Mouse (Mus musculus) lung, embryonic 14.5 days (tissue): Measurements from ENCODE around the gene Vmn2r4. TPM values are rescaled to one million over a fixed set of nuclear protein-coding genes. Genes with fewer than 3 reads are reported as not detected.
"Not testable (repeated sequence)": the region's sequence is repeated elsewhere in the genome, so short reads cannot be mapped to it uniquely, and the experiment has no call there.

Experiments used
- ATAC-seq: fragments of 200-750 bp; cut with Nextera tagmentation; 2 replicates; pipeline ENCODE4 v1.8.0; 2017; ENCODE audit warnings: mild to moderate bottlenecking, moderate TSS enrichment, moderate library complexity; ENCODE audit not compliant: insufficient read depth
- DNase-seq: peaks from one replicate; pipeline ENCODE4 v3.0.0-alpha.2; 2015
- H3K27ac ChIP-seq: fragments of 300-500 bp; sonication (generic); 2 replicates; pipeline ENCODE4 v1.5.1; 2014; ENCODE audit warnings: low read depth, mild to moderate bottlenecking, moderate library complexity
- H3K27me3 ChIP-seq: fragments of 300-500 bp; sonication (generic); 2 replicates; pipeline ENCODE4 v1.6.1; 2014; ENCODE audit warnings: low read length, control low read depth; ENCODE audit not compliant: insufficient read depth
- H3K36me3 ChIP-seq: fragments of 300-500 bp; sonication (generic); 2 replicates; pipeline ENCODE4 v1.6.1; 2014; ENCODE audit warnings: control low read depth; ENCODE audit not compliant: insufficient read depth
- H3K4me1 ChIP-seq: fragments of 300-500 bp; sonication (generic); 2 replicates; pipeline ENCODE4 v1.6.1; 2014; ENCODE audit warnings: antibody characterized with exemption, control low read depth; ENCODE audit not compliant: insufficient read depth
- H3K4me2 ChIP-seq: fragments of 300-500 bp; sonication (generic); 2 replicates; pipeline ENCODE4 v1.6.1; 2014; ENCODE audit warnings: mild to moderate bottlenecking
- H3K4me3 ChIP-seq: fragments of 300-500 bp; sonication (generic); 2 replicates; pipeline ENCODE4 v1.5.1; 2014; ENCODE audit warnings: low read depth, low read length
- H3K9ac ChIP-seq: fragments of 300-500 bp; sonication (generic); 2 replicates; pipeline ENCODE4 v1.6.1; 2014
- H3K9me3 ChIP-seq: fragments of 300-500 bp; sonication (generic); 2 replicates; pipeline ENCODE4 v1.6.1; 2016; ENCODE audit warnings: low read depth, low read length, control low read depth
- CTCF ChIP-seq: IDR thresholded peaks from 2 replicates; pipeline ENCODE4 v1.5.1; 2016; ENCODE audit warnings: antibody characterized with exemption, low read depth
- WGBS: fragments of 180-500 bp; shearing (Covaris S2); extraction: QIAGEN DNeasy Blood & Tissue Kit; methylation state at CpG from one replicate; pipeline ENCODE4 v1.1.7; 2014; 5-methylcytosine and 5-hydroxymethylcytosine counted together
- polyA plus RNA-seq: library from polyadenylated mRNA; unstranded; fragments of >200 nt; fragmentation: Nextera tagmentation; extraction: Ambion mirVana; gene quantifications from 2 replicates; pipeline ENCODE4 v1.2.1, GENCODE M21; 2014

Vmn2r4 gene
- not detected in 2 replicates for polyA plus RNA-seq

DNA sequence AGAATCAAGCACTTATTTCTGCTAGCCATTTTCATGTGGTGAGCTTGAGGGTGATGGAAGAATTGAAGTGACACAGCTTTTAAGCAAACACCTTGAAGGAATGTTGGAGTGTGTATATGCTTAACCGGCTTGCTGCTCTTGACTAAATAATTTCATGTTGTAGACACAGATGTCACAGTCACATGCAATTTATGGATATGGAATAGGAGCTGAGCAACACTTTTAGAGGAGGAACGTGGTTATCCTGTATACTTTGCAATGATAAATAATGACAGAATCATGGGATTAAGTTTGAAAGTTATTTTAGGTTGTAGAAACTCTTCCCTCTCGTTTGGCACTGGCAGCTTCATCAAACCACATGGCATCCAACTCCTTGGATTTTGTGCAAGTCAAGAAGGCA is at the start of gene Vmn2r4:
Gene Vmn2r4, minus strand, starts transcription at position 101 of the 400 bp plus-strand sequence.
- DNase-seq, H3K27me3 ChIP-seq, H3K36me3 ChIP-seq, H3K4me1 ChIP-seq, ATAC-seq, H3K4me2 ChIP-seq, H3K27ac ChIP-seq, H3K9me3 ChIP-seq, H3K9ac ChIP-seq, H3K4me3 ChIP-seq: not testable (repeated sequence)
- 42% methylated on average over 3 of the region's 3 CpGs for WGBS

- H3K9ac ChIP-seq, ATAC-seq, H3K9me3 ChIP-seq, H3K4me1 ChIP-seq, H3K4me3 ChIP-seq, H3K27me3 ChIP-seq, H3K27ac ChIP-seq, DNase-seq, H3K36me3 ChIP-seq, H3K4me2 ChIP-seq: not testable (repeated sequence)
- 82% methylated on average over 7 of the region's 7 CpGs for WGBS
These were observed 19.1 kb upstream of the Vmn2r4 start for GRCm38 (mm10) chr3:64434261-64434660.

GRCm38 (mm10) chr3:64428117-64428798 is 13.1 kb upstream of the Vmn2r4 start:
- H3K4me3 ChIP-seq, H3K9me3 ChIP-seq, H3K36me3 ChIP-seq, H3K27ac ChIP-seq, H3K27me3 ChIP-seq, H3K4me2 ChIP-seq, H3K4me1 ChIP-seq, H3K9ac ChIP-seq, ATAC-seq, DNase-seq: not testable (repeated sequence)
- WGBS = 94% methylated on average over 6 of the region's 6 CpGs

DNA sequence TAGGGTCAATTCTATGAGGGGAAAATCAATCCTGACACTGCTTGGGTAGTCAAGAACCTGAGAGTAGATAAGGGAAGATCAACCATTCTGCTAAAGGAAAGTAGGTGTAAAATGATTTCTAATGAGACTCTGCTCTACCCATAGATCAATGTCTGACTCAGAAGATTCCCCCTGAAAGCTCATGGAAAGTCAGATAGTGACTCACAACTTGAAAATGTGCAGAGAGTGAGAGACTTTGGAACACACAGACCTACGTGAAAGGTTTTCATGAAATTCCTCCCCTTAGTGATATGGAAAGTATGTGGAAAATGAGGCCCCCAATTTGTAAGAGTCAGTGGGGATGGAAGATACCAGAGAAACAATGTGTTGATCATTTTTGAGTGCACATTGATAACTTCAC is 7.0 kb upstream of the Vmn2r4 start:
- not testable (repeated sequence) for H3K9me3 ChIP-seq, H3K36me3 ChIP-seq, ATAC-seq, H3K4me1 ChIP-seq, H3K9ac ChIP-seq, H3K27me3 ChIP-seq, H3K27ac ChIP-seq, H3K4me2 ChIP-seq, DNase-seq, H3K4me3 ChIP-seq
- WGBS = 46% methylated on average over 1 of the region's 1 CpGs

GRCm38 (mm10) chr3:64417477-64417876 is 2.3 kb upstream of the Vmn2r4 start:
- H3K4me2 ChIP-seq, DNase-seq, H3K27ac ChIP-seq, H3K4me1 ChIP-seq, H3K9ac ChIP-seq, ATAC-seq, H3K9me3 ChIP-seq, H3K36me3 ChIP-seq, H3K27me3 ChIP-seq, H3K4me3 ChIP-seq: not testable (repeated sequence)
- 77% methylated on average over 1 of the region's 1 CpGs for WGBS

- not testable (repeated sequence) for H3K4me1 ChIP-seq, H3K9ac ChIP-seq, H3K36me3 ChIP-seq, ATAC-seq, DNase-seq, H3K27me3 ChIP-seq, H3K9me3 ChIP-seq, H3K4me2 ChIP-seq, H3K27ac ChIP-seq, H3K4me3 ChIP-seq
These were observed 915 bp downstream of the Vmn2r4 start for GRCm38 (mm10) chr3:64414253-64414652.

- Histone ChIP-seq H3K4me2 (no peak overlapping the region), H3K9ac (no peak overlapping the region), H3K4me1 (no peaks in the 10 kb centered on the region), H3K27me3 (no peaks in the 10 kb centered on the region), H3K4me3 (no peak overlapping the region), H3K27ac (no peak overlapping the region), H3K9me3 (no peaks in the 10 kb centered on the region), H3K36me3 (no peaks in the 10 kb centered on the region)
- DNase-seq = no peak
- no peak for ATAC-seq
- 68% methylated on average over 2 of the region's 2 CpGs for WGBS
- no peak for TF ChIP-seq CTCF
These were observed 55.7 kb downstream of the Vmn2r4 start for GRCm38 (mm10) chr3:64359286-64360035.

Other genes starting within 250 kb of the Vmn2r4 start
- not detected in 2 replicates for gene Vmn2r3, start 125.7 kb downstream of the Vmn2r4 start, polyA plus RNA-seq
- gene Vmn2r5, start 94.5 kb upstream of the Vmn2r4 start, polyA plus RNA-seq = not detected in 2 replicates
- not detected in 2 replicates for gene Vmn2r6, start 150.5 kb upstream of the Vmn2r4 start, polyA plus RNA-seq